In genomic region chr9:103294507-103294906, GRCm38 (mm10) we compare ENCODE assay signal across 21 mouse cellular contexts. TPM values are rescaled to one million over a fixed set of nuclear protein-coding genes. Genes with fewer than 3 reads are reported as not detected.
"Had no signal": no experiment of that assay in that cellular context is flagged by ENCODE, and none has a peak within 500 bp of the region (broad histone marks: within the 10 kb centered on the region; RNA-seq: fewer than 3 reads in every experiment).

No protein-coding gene starts in this region.

- H3K36me3 ChIP-seq: limb, embryonic 15.5 days; lung, embryonic 15.5 days; neural tube, embryonic 13.5 days had no signal

- H3K9me3 ChIP-seq: limb, embryonic 15.5 days; lung, embryonic 15.5 days; megakaryocyte, embryonic 14.5 days; neural tube, embryonic 13.5 days had no signal

- H3K4me3 ChIP-seq: limb, embryonic 15.5 days; lung, embryonic 15.5 days; megakaryocyte, embryonic 14.5 days; neural tube, embryonic 13.5 days had no signal

- ATAC-seq: midbrain, embryonic 16.5 days had no signal

- H3K4me2 ChIP-seq: limb, embryonic 15.5 days; lung, embryonic 15.5 days; midbrain, embryonic 11.5 days; neural tube, embryonic 13.5 days had no signal

- DNase-seq: kidney, adult 11 months; kidney, adult 9 months; kidney, postnatal 36 days; layer of hippocampus, adult 9-11 months; layer of hippocampus, postnatal 36 days; lung, postnatal 14 days; retina, postnatal 1 day; right cerebral cortex, postnatal 4 days; spleen, adult 18-20 months; thymus, adult 18-20 months; thymus, postnatal 14 days had no signal

- H3K27ac ChIP-seq: kidney, postnatal 0 days; limb, embryonic 15.5 days; lung, embryonic 15.5 days; macrophage; neural tube, embryonic 13.5 days had no signal

- H3K27me3 ChIP-seq: limb, embryonic 15.5 days; lung, embryonic 15.5 days; megakaryocyte, embryonic 14.5 days; neural tube, embryonic 13.5 days had no signal

- H3K4me1 ChIP-seq: limb, embryonic 15.5 days; lung, embryonic 15.5 days; megakaryocyte, embryonic 14.5 days; neural tube, embryonic 13.5 days had no signal

- H3K9ac ChIP-seq: limb, embryonic 15.5 days; lung, embryonic 15.5 days; neural tube, embryonic 13.5 days had no signal

RNA-seq across cellular contexts. Expression of gene 1300017J02Rik, which starts 10.4 kb away (rescaled TPM):
- total RNA-seq: left cerebral cortex, postnatal 25 days had no signal
- polyA plus RNA-seq: macrophage; midbrain, embryonic 16.5 days; stomach, embryonic 14.5 days had no signal
